In genomic region chr2:165876201-165876918, GRCm38 (mm10) we compare ENCODE assay signal across 8 mouse cellular contexts. TPM values are rescaled to one million over a fixed set of nuclear protein-coding genes. Genes with fewer than 3 reads are reported as not detected.
A peak's percentile ranks its signal among the peaks of the same experiment; 100 is the strongest.
DNase-seq lines count a peak whose midpoint lies in the region; ATAC-seq and TF ChIP-seq lines count a peak whose summit lies in the region.

No protein-coding gene starts in this region.

- ATAC-seq in kidney, embryonic 16.5 days (ENCODE audit: low FRiP score, low TSS enrichment): peak; percentile 24; the same call in 1 of the 2 replicates
- ATAC-seq in hindbrain, embryonic 14.5 days (ENCODE audit: low FRiP score): no peak
- no peak for ATAC-seq in midbrain, postnatal 0 days (ENCODE audit: low FRiP score)

- H3K36me3 ChIP-seq in kidney, embryonic 16.5 days (ENCODE audit: insufficient read depth, low read length): peaks cover 3% of the 10 kb centered on the region
- peaks cover 27% of the 10 kb centered on the region for H3K36me3 ChIP-seq in hindbrain, embryonic 14.5 days (replicated peaks; ENCODE audit: control insufficient read depth, insufficient read depth)
- peaks cover 7% of the 10 kb centered on the region for H3K36me3 ChIP-seq in midbrain, postnatal 0 days (ENCODE audit: insufficient read depth, low read length)

- H3K9me3 ChIP-seq in kidney, embryonic 16.5 days (ENCODE audit: low read length): no peaks in the 10 kb centered on the region
- no peaks in the 10 kb centered on the region for H3K9me3 ChIP-seq in hindbrain, embryonic 14.5 days (ENCODE audit: control insufficient read depth, low read length)
- no peaks in the 10 kb centered on the region for H3K9me3 ChIP-seq in midbrain, postnatal 0 days (ENCODE audit: low read length)

- 33% methylated on average over 8 of the region's 8 CpGs for WGBS in kidney, embryonic 16.5 days
- WGBS in hindbrain, embryonic 14.5 days: 26% methylated on average over 8 of the region's 8 CpGs
- 34% methylated on average over 8 of the region's 8 CpGs for WGBS in midbrain, postnatal 0 days

- no peaks in the 10 kb centered on the region for H3K27me3 ChIP-seq in kidney, embryonic 16.5 days (ENCODE audit: insufficient read depth, low read length)
- H3K27me3 ChIP-seq in hindbrain, embryonic 14.5 days (ENCODE audit: control insufficient read depth, insufficient read depth, low read length): no peaks in the 10 kb centered on the region
- H3K27me3 ChIP-seq in midbrain, postnatal 0 days (ENCODE audit: insufficient read depth, low read length): no peaks in the 10 kb centered on the region

- peak overlapping the region; percentile 49 for H3K9ac ChIP-seq in kidney, embryonic 16.5 days (replicated peaks; ENCODE audit: low read length)
- peak overlapping the region; percentile 74 for H3K9ac ChIP-seq in hindbrain, embryonic 14.5 days
- H3K9ac ChIP-seq in midbrain, postnatal 0 days (replicated peaks; ENCODE audit: low read length, poor library complexity, severe bottlenecking): peak overlapping the region; percentile 50

- H3K4me1 ChIP-seq in kidney, embryonic 16.5 days (ENCODE audit: insufficient read depth, low read length): peaks cover 83% of the 10 kb centered on the region
- H3K4me1 ChIP-seq in hindbrain, embryonic 14.5 days (replicated peaks; ENCODE audit: control insufficient read depth, insufficient read depth, low read length): peaks cover 84% of the 10 kb centered on the region
- H3K4me1 ChIP-seq in midbrain, postnatal 0 days (ENCODE audit: insufficient read depth, low read length): peaks cover 58% of the 10 kb centered on the region

- H3K4me2 ChIP-seq in kidney, embryonic 16.5 days (replicated peaks; ENCODE audit: low read depth, low read length): peak overlapping the region; percentile 80; the same call in 1 of the 2 replicates
- peak overlapping the region; percentile 84 for H3K4me2 ChIP-seq in hindbrain, embryonic 14.5 days (replicated peaks)
- H3K4me2 ChIP-seq in midbrain, postnatal 0 days (ENCODE audit: low read depth, low read length, poor library complexity, severe bottlenecking): peak overlapping the region; percentile 63

- TF ChIP-seq CTCF in midbrain, postnatal 0 days (IDR thresholded peaks at IDR 0.05): no peak

- H3K27ac ChIP-seq in kidney, embryonic 16.5 days (ENCODE audit: low read length): peak overlapping the region; percentile 97
- peak overlapping the region; percentile 97 for H3K27ac ChIP-seq in hindbrain, embryonic 14.5 days
- peak overlapping the region; percentile 89 for H3K27ac ChIP-seq in midbrain, postnatal 0 days (ENCODE audit: low read depth, low read length)

- no peak for DNase-seq in kidney, adult 9 months
- DNase-seq in cerebellum, postnatal 36 days: peak; percentile 37 to 61
- no peak for DNase-seq in hindbrain, embryonic 14.5 days (ENCODE audit: low spot score)
- peak; percentile 13 for DNase-seq in midbrain, postnatal 0 days (ENCODE audit: low spot score)
- DNase-seq in adipocyte (ENCODE audit: low spot score): no peak
- no peak for DNase-seq in layer of hippocampus, postnatal 36 days
- DNase-seq in lung, postnatal 25 days (ENCODE audit: low spot score): no peak

- H3K4me3 ChIP-seq in kidney, embryonic 16.5 days (ENCODE audit: low read length): no peak overlapping the region
- no peak overlapping the region; the same call in 1 of the 2 replicates for H3K4me3 ChIP-seq in hindbrain, embryonic 14.5 days (replicated peaks; ENCODE audit: low read length)
- peak overlapping the region; percentile 20 for H3K4me3 ChIP-seq in midbrain, postnatal 0 days (ENCODE audit: low read depth, low read length)

RNA-seq across cellular contexts. Expression of gene Zmynd8, which starts 22.5 kb away (rescaled TPM):
- 58.2 and 69.4 TPM in 2 replicates for polyA plus RNA-seq in kidney, embryonic 16.5 days (2015; fragmentation: Nextera tagmentation; extraction: Ambion mirVana)
- 55.4 and 63.4 TPM in 2 replicates for polyA plus RNA-seq in hindbrain, embryonic 14.5 days (2014; fragmentation: Nextera tagmentation; extraction: Ambion mirVana)
- total RNA-seq in midbrain, postnatal 0 days (2014; rRNA removed): 55.9 and 73.4 TPM in 2 replicates
- 56.8 and 59.0 TPM in 2 replicates for polyA plus RNA-seq in midbrain, postnatal 0 days (2015; fragmentation: Nextera tagmentation; extraction: Ambion mirVana)
- total RNA-seq in layer of hippocampus, postnatal 36 days (2021): 100 to 1,000 TPM; 162 to 181 TPM

Comparison
In these comparisons a context has a peak if more than half of its experiments do, and no peak if none do; other contexts are left out.
1. DNase-seq: peak in cerebellum, postnatal 36 days (2 of 2) and midbrain, postnatal 0 days (single experiment); none in kidney, adult 9 months (single experiment), hindbrain, embryonic 14.5 days (single experiment), adipocyte (single experiment), layer of hippocampus, postnatal 36 days (0 of 2) and lung, postnatal 25 days (single experiment).
2. Peak in every context shown above with its lines, with median percentiles within 50 percentile points of each other: H3K27ac ChIP-seq, H3K4me2 ChIP-seq and H3K9ac ChIP-seq.